Mouse (Mus musculus) small intestine, adult 2 months (tissue): ENCODE data around the gene Gm20458.

Experiments used
- CTCF ChIP-seq: fragments of 200-500 bp; IDR thresholded peaks from 2 replicates; pipeline ENCODE4 v1.5.1; 2012; ENCODE audit warnings: low read depth, mild to moderate bottlenecking, control low read depth, inconsistent platforms, low read length, moderate library complexity, mixed read lengths; ENCODE audit not compliant: insufficient replicate concordance, insufficient read length; ENCODE audit errors: extremely low read depth
- POLR2A ChIP-seq: fragments of 200-500 bp; IDR thresholded peaks from 2 replicates; pipeline ENCODE4 v1.6.1; 2012; ENCODE audit warnings: low read depth, mild to moderate bottlenecking, control low read depth, inconsistent platforms, low read length, moderate library complexity

GRCm38 (mm10) chr2:164424406-164424805, 36.4 kb upstream of the Gm20458 start:
- no peak for TF ChIP-seq CTCF
- no peak for TF ChIP-seq POLR2A
